Mouse (Mus musculus): Measurements from ENCODE around the gene Creb3l4. TPM values are rescaled to one million over a fixed set of nuclear protein-coding genes. Genes with fewer than 3 reads are reported as not detected.
"Not testable (repeated sequence)": the region's sequence is repeated elsewhere in the genome, so short reads cannot be mapped to it uniquely, and the experiment has no call there.

Creb3l4 gene
- 1.3 and 2.9 TPM in 2 replicates for polyA plus RNA-seq (2012; ENCODE audit: insufficient read depth, insufficient read length, missing spikeins)

DNA sequence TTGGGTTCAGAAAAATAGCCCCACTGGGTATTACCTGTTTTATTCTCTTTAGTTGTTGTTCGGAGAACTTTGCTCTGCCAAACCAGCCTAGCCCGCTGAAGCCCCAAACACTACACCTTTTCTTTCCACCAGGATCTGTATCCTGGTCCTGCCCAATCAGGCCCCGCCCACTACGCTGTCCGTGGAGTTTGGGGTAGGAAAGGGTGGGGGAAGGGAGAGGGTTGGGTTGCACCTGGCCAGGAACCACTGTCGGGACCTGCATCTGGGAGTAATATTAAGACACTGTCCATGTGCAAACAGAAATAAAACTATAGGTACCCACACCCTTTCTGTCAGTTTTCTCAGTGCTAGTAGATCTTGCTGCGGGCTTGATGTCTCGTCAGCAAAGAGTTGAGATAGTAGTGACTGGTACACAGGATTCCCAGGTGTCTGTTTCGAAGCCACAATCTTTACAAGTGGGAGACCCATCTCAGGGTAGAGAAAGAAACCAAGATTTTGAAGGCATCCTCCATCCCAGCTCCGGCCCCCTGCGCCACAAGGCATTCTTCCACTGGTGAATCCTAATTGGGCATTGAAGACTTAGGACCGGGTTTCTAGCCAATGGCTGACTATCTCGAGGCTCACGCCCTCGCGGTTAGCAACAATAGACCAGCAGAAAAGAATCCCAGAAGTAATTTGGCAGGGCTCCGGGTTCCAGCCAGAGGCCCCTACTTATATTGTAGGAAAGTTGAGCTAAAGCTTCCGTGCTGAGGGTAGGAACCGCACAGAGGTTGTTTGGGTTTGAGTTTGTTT, at the start of gene Creb3l4:
TSS of gene Creb3l4 (minus strand) at position 529 of the 792 bp plus-strand sequence.
- TF ChIP-seq CTCF (IDR thresholded peaks at IDR 0.05; ENCODE audit: low read depth, low read length) (no peak), POLR2A (IDR thresholded peaks at IDR 0.05; ENCODE audit: borderline replicate concordance, low read depth, low read length) (no peak)
- H3K4me3 ChIP-seq (ENCODE audit: insufficient read depth, low read length): no peak within 1 kb of the TSS
- H3K27ac ChIP-seq (ENCODE audit: insufficient read depth, low read depth, low read length): no peak within 1 kb of the TSS
- H3K4me1 ChIP-seq (ENCODE audit: control insufficient read depth, insufficient read depth, low read length): peaks cover 14% of the 10 kb centered on the region

GRCm38 (mm10) chr3:90292345-90293275, 49.3 kb upstream of the Creb3l4 start, which contains the start of gene Gatad2b:
Gene Gatad2b, plus strand, starts transcription at chr3:90293178.
- peak within 1 kb of the TSS; percentile 80 for H3K4me3 ChIP-seq (ENCODE audit: insufficient read depth, low read length)
- no peak; the same call in 1 of the 2 replicates for TF ChIP-seq POLR2A (IDR thresholded peaks at IDR 0.05; ENCODE audit: borderline replicate concordance, low read depth, low read length)
- TF ChIP-seq CTCF (IDR thresholded peaks at IDR 0.05; ENCODE audit: low read depth, low read length): no peak
- peaks cover 22% of the 10 kb centered on the region for H3K4me1 ChIP-seq (ENCODE audit: control insufficient read depth, insufficient read depth, low read length)
- peak within 1 kb of the TSS; percentile 91 for H3K27ac ChIP-seq (ENCODE audit: insufficient read depth, low read depth, low read length)

DNA sequence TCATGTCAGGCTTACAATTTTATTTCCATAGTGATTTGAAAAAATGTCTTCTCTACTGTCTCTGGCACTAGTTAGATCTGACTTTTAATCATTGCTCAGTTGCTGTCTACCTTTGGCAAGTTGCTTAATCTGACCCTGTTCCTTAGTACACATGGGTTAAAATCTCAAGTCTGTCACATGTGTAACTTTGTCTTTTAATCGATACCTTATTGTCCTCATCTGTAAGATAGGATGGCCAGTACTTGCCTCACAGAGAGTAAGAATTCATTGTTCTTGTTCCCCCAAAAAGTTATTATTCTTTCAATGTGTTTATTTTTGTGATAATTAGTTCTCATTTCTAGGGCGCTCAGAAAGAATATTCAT, 48.7 kb upstream of the Creb3l4 start:
- H3K4me3 ChIP-seq (ENCODE audit: insufficient read depth, low read length): peak overlapping the region; percentile 71; the same call in 1 of the 2 replicates
- H3K27ac ChIP-seq (ENCODE audit: insufficient read depth, low read depth, low read length): peak overlapping the region; percentile 21; the same call in 1 of the 2 replicates
- peaks cover 16% of the 10 kb centered on the region for H3K4me1 ChIP-seq (ENCODE audit: control insufficient read depth, insufficient read depth, low read length)
- TF ChIP-seq POLR2A (IDR thresholded peaks at IDR 0.05; ENCODE audit: borderline replicate concordance, low read depth, low read length) (no peak), CTCF (IDR thresholded peaks at IDR 0.05; ENCODE audit: low read depth, low read length) (no peak)

DNA sequence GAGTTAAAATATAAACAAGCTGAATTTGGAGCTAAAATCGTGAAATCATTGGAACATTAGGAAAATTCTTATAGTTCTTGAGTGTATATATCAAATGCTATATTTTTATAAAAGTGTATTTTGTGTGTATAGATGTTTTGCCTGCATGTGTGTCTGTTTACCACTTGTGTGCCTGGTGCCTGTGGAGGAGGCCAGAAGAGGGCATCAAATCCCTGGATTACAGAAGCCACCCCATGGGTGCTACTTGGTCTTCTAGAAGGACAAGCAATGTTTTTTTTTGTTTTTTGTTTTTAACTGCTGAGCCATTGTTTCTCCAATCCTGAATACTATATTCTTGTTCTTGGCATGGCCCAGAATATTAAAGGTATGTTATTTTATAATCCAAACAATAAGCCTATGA, 47.3 kb upstream of the Creb3l4 start:
- peaks cover 10% of the 10 kb centered on the region for H3K4me1 ChIP-seq (ENCODE audit: control insufficient read depth, insufficient read depth, low read length)
- TF ChIP-seq POLR2A (IDR thresholded peaks at IDR 0.05; ENCODE audit: borderline replicate concordance, low read depth, low read length) (no peak), CTCF (IDR thresholded peaks at IDR 0.05; ENCODE audit: low read depth, low read length) (no peak)
- H3K27ac ChIP-seq (ENCODE audit: insufficient read depth, low read depth, low read length): no peak overlapping the region
- H3K4me3 ChIP-seq (ENCODE audit: insufficient read depth, low read length): no peak overlapping the region

- not testable (repeated sequence) for H3K27ac ChIP-seq (ENCODE audit: insufficient read depth, low read depth, low read length); H3K4me1 ChIP-seq (ENCODE audit: control insufficient read depth, insufficient read depth, low read length); H3K4me3 ChIP-seq (ENCODE audit: insufficient read depth, low read length)
Measured at GRCm38 (mm10) chr3:90289403-90289802, 46.1 kb upstream of the Creb3l4 start.

DNA sequence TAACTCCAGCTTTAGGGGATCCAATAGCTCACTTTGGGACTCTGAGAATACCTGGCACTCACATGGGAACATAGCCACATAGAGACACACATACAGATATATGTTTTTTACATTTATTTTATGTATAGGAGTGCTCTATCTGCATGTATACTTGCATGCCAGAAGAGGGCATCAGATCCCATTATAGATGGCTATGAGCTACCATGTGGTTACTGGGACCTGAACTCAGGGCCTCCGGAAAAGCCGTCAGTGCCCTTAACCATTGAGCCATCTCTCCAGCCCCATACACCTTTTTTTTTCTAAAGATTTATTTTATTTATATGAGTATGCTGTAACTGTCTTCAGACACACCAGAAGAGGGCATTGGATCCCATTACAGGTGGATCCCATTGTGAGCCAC, 40.8 kb upstream of the Creb3l4 start:
- H3K4me1 ChIP-seq (ENCODE audit: control insufficient read depth, insufficient read depth, low read length): no peaks in the 10 kb centered on the region
- no peak overlapping the region for H3K4me3 ChIP-seq (ENCODE audit: insufficient read depth, low read length)
- TF ChIP-seq CTCF (IDR thresholded peaks at IDR 0.05; ENCODE audit: low read depth, low read length) (peak; percentile 13; the same call in 1 of the 2 replicates), POLR2A (IDR thresholded peaks at IDR 0.05; ENCODE audit: borderline replicate concordance, low read depth, low read length) (no peak)
- no peak overlapping the region for H3K27ac ChIP-seq (ENCODE audit: insufficient read depth, low read depth, low read length)

DNA sequence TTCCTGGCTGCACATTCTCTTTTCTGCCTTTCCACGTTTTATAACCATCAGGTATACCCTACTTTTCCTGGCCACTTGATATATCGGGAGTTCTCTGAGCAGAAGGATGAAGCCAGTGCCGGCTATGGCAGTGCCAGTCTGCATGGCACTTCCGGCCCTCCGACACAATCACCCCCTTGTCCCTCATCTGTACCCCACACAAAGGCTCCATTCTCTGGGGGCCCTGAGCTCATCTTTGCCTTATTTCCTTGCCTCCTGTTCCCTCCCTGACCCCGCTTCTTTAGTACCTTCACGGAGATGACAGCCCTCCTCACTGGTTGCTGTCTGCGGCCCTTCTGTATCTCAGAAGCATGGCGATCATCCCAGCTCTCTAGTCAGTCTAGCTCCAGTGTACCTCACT, 37.4 kb upstream of the Creb3l4 start:
- Histone ChIP-seq H3K4me1 (ENCODE audit: control insufficient read depth, insufficient read depth, low read length) (no peaks in the 10 kb centered on the region), H3K4me3 (ENCODE audit: insufficient read depth, low read length) (no peak overlapping the region), H3K27ac (ENCODE audit: insufficient read depth, low read depth, low read length) (no peak overlapping the region)
- TF ChIP-seq POLR2A (IDR thresholded peaks at IDR 0.05; ENCODE audit: borderline replicate concordance, low read depth, low read length): no peak
- TF ChIP-seq CTCF (IDR thresholded peaks at IDR 0.05; ENCODE audit: low read depth, low read length): no peak

DNA sequence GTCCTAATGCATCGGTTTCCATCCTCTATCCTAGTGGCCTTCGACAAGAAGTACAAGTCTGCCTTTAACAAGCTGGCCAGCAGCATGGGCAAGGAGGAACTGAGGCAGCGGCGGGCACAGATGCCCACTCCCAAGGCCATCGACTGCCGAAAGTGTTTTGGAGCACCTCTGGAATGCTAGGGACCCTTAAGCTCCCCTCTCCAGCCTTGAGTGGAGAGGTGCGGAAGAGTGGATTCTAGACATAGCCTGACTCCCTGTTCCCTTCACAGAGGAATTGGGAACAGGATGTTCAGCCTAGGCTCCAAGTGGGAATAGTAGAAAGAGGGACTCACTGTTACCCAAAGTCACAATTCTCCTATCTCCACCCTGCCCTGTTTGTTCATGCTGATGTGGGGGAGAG, 36.4 kb upstream of the Creb3l4 start:
- H3K4me3 ChIP-seq (ENCODE audit: insufficient read depth, low read length): no peak overlapping the region
- no peaks in the 10 kb centered on the region for H3K4me1 ChIP-seq (ENCODE audit: control insufficient read depth, insufficient read depth, low read length)
- no peak overlapping the region for H3K27ac ChIP-seq (ENCODE audit: insufficient read depth, low read depth, low read length)
- no peak for TF ChIP-seq POLR2A (IDR thresholded peaks at IDR 0.05; ENCODE audit: borderline replicate concordance, low read depth, low read length)
- no peak for TF ChIP-seq CTCF (IDR thresholded peaks at IDR 0.05; ENCODE audit: low read depth, low read length)

GRCm38 (mm10) chr3:90279216-90279615, 35.9 kb upstream of the Creb3l4 start:
- TF ChIP-seq POLR2A (IDR thresholded peaks at IDR 0.05; ENCODE audit: borderline replicate concordance, low read depth, low read length) (no peak), CTCF (IDR thresholded peaks at IDR 0.05; ENCODE audit: low read depth, low read length) (no peak)
- H3K4me1 ChIP-seq (ENCODE audit: control insufficient read depth, insufficient read depth, low read length): no peaks in the 10 kb centered on the region
- no peak overlapping the region for H3K4me3 ChIP-seq (ENCODE audit: insufficient read depth, low read length)
- H3K27ac ChIP-seq (ENCODE audit: insufficient read depth, low read depth, low read length): no peak overlapping the region

- Histone ChIP-seq H3K27ac (ENCODE audit: insufficient read depth, low read depth, low read length) (no peak overlapping the region), H3K4me1 (ENCODE audit: control insufficient read depth, insufficient read depth, low read length) (no peaks in the 10 kb centered on the region), H3K4me3 (ENCODE audit: insufficient read depth, low read length) (no peak overlapping the region)
- TF ChIP-seq POLR2A (IDR thresholded peaks at IDR 0.05; ENCODE audit: borderline replicate concordance, low read depth, low read length) (no peak), CTCF (IDR thresholded peaks at IDR 0.05; ENCODE audit: low read depth, low read length) (no peak)
Measured at GRCm38 (mm10) chr3:90278211-90278610, 34.9 kb upstream of the Creb3l4 start.
